Mouse (Mus musculus) bone marrow macrophage, adult 2 months (primary cell): ENCODE results near the gene Twf1.

Source experiments
- CTCF ChIP-seq: IDR thresholded peaks from 2 replicates; pipeline ENCODE4 v1.5.1; 2012; ENCODE audit warnings: low read depth, mild to moderate bottlenecking, low read length, moderate library complexity
- POLR2A ChIP-seq: IDR thresholded peaks from 2 replicates; pipeline ENCODE4 v1.6.1; 2012; ENCODE audit warnings: mild to moderate bottlenecking, low read depth, low read length, borderline replicate concordance

- no peak for TF ChIP-seq POLR2A
- TF ChIP-seq CTCF, result no peak
Measured at GRCm38 (mm10) chr15:94587826-94588715, 1.6 kb downstream of the Twf1 start.
